Mouse (Mus musculus): Measurements from ENCODE around the gene Gpr132. TPM values are rescaled to one million over a fixed set of nuclear protein-coding genes. Genes with fewer than 3 reads are reported as not detected.

Gene Gpr132
- total RNA-seq (2017), result 61.4 to 99.5 TPM (median 74.8 TPM) in 3 replicates

GRCm38 (mm10) chr12:112868178-112869087, at the start of gene Gpr132:
Gene Gpr132 (minus strand): TSS chr12:112868228.
- ATAC-seq (replicated peaks; ENCODE audit: insufficient number of reproducible peaks, low FRiP score, low TSS enrichment, poor library complexity, severe bottlenecking), result no peak

GRCm38 (mm10) chr12:112917486-112917885, 49.5 kb upstream of the Gpr132 start:
- no peak; the same call in 1 of the 2 replicates for ATAC-seq (replicated peaks; ENCODE audit: insufficient number of reproducible peaks, low FRiP score, low TSS enrichment, poor library complexity, severe bottlenecking)

GRCm38 (mm10) chr12:112916698-112917400, 48.8 kb upstream of the Gpr132 start:
- ATAC-seq (replicated peaks; ENCODE audit: insufficient number of reproducible peaks, low FRiP score, low TSS enrichment, poor library complexity, severe bottlenecking), result no peak

- ATAC-seq (replicated peaks; ENCODE audit: insufficient number of reproducible peaks, low FRiP score, low TSS enrichment, poor library complexity, severe bottlenecking), result no peak
Observed at GRCm38 (mm10) chr12:112915587-112915986, 47.6 kb upstream of the Gpr132 start.

DNA sequence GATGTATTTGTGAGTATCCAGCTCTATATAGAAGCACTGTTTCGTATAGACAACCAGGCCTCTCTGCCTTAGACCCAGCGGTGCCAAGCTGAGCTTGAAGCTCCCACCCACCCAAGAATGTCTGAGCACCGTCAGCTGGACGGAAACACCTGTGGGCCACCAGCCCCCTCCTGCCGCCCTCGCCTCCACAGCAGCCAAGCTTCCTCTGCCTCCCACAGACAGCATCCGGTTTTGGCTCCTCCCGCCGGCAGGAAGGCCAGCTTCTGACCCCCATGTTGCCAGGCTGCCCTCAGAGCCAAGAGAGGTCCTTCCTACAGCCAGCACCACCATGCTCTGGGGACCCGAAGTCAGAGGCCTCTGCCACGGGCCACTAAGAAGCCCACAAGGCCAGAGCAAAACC, 46.5 kb upstream of the Gpr132 start:
- no peak for ATAC-seq (replicated peaks; ENCODE audit: insufficient number of reproducible peaks, low FRiP score, low TSS enrichment, poor library complexity, severe bottlenecking)

DNA sequence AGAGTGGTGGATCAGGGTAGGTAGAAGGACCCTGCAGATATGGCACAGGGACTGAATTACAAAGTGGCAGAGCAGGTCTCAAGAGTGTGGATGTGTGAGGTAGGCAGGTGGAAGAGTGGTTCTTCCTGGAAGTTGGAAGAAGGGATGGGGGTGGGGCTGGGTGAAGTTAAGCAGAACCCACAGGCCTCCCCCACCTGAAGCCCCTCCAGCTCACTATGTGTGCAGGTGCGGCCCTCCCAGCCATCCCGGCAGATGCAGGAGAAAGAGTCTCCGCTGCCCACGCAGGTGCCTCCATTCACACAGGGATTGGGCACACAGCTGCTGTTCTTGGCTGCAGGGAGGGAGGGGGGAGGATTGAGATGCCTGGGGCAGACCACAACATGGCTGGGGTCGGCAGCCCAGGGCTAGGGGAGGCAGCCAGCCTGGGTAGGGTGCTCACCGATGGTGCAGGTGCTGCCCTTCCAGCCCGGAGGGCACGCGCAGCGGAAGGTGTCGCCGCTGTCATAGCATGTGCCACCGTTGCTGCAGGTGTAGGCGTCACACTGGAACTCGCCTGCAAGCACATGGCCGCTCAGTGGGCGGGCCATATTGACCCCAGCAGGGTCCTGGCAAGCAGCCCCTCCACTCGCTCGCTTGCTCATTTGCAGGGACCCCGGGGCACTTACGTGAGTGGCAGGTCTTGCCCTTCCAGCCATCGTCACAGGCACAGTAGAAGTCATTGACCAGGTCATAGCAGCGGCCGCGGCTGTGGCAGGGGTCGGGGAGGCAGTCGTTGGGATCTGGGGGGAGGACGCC, 45.1 kb upstream of the Gpr132 start:
- ATAC-seq (replicated peaks; ENCODE audit: insufficient number of reproducible peaks, low FRiP score, low TSS enrichment, poor library complexity, severe bottlenecking), result no peak

DNA sequence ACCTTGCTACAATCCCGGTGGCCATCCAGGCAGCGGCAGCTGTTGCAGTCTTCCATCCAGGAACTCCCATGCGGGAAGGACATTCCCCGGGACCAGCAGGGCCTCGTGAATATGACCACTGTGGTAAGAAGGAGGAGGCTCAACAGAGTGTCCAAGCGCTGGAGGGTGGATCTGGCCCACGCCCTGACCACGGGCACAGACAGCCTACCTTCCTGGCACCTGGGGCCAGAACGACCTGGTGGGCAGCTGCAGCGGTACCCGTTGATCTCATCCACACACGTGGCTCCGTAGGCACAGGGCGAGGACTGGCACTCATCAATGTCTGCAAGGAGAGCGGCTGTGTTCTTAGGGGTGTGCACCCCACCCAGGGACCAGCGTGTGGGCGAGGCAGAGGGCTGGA, 43.7 kb upstream of the Gpr132 start:
- ATAC-seq (replicated peaks; ENCODE audit: insufficient number of reproducible peaks, low FRiP score, low TSS enrichment, poor library complexity, severe bottlenecking), result no peak

DNA sequence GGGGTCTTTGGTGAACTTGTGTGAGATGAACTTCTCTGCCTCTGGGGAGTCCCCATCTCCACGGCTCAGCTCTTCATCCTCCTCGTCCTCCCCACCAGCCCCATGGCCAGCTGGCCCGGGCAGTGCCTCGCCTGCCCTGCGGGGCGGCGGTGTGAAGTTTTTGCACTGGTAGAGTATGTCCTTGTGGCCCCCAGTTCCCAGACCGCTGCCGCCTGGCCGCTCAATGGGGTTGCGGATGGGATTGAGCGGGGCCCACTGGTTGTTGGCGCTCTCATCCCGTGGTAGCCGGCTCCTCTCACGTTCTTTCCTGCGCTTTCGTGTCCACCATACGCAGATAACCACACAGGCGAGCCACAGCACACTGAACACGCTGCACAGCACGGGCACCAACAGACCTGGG, 41.0 kb upstream of the Gpr132 start:
- ATAC-seq (replicated peaks; ENCODE audit: insufficient number of reproducible peaks, low FRiP score, low TSS enrichment, poor library complexity, severe bottlenecking), result no peak

DNA sequence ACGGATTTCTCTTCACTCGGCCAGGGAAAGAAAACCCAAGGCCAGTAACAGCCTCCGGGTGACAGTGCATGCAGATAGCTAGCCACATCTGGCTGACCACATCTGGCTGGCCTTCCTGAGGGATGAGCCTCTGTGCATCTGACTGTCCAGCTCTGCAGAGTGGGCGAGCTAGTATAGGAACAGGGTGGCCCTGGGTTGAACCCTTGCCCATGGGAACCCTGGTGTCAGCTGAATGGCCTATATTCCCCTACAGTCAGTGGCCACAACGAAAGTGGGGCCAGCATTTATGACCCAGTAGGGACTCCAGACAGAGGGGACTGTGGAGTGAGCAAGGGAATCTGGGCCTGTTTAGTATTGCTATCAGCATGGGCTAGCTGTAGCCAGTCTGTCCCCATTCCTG, 37.0 kb upstream of the Gpr132 start:
- ATAC-seq (replicated peaks; ENCODE audit: insufficient number of reproducible peaks, low FRiP score, low TSS enrichment, poor library complexity, severe bottlenecking), result no peak

DNA sequence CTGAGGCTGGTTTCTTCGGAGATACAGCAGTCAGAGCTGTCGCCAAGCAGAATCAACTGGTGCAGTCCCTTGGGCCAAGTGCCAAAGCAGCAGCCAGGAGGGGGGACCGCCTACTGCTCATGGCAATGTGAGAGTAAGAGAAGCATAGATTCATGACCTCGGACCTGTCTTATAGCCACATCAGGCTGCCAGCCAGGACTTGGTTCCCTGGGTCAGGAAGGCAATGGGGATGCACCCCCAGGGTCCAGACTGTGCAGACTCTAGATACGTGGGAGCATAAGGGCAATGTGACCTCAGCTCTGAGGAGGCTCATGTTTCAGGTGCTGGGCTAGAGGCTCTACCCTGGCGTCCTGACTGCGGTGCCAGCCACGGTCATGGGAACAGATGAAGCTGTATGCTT, 35.9 kb upstream of the Gpr132 start:
- ATAC-seq (replicated peaks; ENCODE audit: insufficient number of reproducible peaks, low FRiP score, low TSS enrichment, poor library complexity, severe bottlenecking), result no peak

GRCm38 (mm10) chr12:112900641-112901040, 32.6 kb upstream of the Gpr132 start:
- ATAC-seq (replicated peaks; ENCODE audit: insufficient number of reproducible peaks, low FRiP score, low TSS enrichment, poor library complexity, severe bottlenecking), result no peak

GRCm38 (mm10) chr12:112898960-112899359, 30.9 kb upstream of the Gpr132 start:
- ATAC-seq (replicated peaks; ENCODE audit: insufficient number of reproducible peaks, low FRiP score, low TSS enrichment, poor library complexity, severe bottlenecking), result no peak

DNA sequence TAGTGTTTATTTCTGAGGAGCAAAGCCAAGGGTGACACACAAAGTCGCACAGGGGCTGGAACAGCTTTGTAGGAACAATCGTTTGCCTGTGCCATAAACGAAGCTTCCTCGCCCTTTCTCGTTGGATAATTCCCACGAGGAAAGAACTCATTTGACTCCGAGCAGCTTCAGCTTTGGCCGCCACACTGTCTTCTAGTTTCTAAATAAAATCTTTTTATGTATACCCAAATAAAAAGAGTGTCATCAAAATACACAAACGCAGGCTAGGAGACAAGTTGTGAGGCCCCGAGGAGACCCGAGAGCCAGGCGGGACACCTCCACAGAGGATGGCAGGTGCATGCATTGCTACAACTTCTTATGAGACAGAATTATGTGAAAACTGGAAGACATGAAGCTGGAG, 30.3 kb upstream of the Gpr132 start:
- no peak for ATAC-seq (replicated peaks; ENCODE audit: insufficient number of reproducible peaks, low FRiP score, low TSS enrichment, poor library complexity, severe bottlenecking)

DNA sequence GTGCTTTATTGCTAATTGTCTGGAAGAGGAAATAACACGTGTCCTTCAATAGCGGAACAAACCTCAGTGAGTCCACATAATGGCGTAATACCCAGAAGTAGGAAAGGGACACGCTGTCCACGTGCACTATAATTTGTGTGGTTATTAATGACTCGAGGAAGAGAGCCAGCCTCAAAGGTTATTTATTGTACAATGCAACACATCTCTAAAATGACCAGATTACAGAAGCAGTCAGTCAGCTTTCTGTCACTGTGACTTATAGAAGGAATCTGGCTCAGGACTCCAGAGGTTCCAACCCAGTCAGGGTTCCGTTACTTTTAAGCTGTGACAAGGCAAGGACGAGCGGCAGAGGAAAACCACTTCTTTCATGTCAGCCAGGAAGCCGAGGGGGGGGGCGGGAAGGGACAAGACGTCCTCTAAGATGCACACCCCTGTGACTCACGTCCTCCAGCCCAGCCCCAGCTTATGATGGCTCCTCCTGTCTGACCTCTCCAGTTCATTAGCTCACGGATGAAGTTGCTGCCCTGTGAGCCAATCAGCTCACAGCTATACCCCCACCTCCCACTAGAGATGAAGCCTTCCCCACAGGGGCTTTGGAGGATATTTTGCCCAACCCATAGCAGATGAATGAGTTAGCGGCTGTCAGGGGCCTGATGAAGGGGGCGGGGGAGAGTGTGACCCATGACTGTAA, 29.6 kb upstream of the Gpr132 start:
- ATAC-seq (replicated peaks; ENCODE audit: insufficient number of reproducible peaks, low FRiP score, low TSS enrichment, poor library complexity, severe bottlenecking), result peak; percentile 82

GRCm38 (mm10) chr12:112894969-112895368, 26.9 kb upstream of the Gpr132 start:
- ATAC-seq (replicated peaks; ENCODE audit: insufficient number of reproducible peaks, low FRiP score, low TSS enrichment, poor library complexity, severe bottlenecking), result peak; percentile 41; the same call in 1 of the 2 replicates

GRCm38 (mm10) chr12:112894303-112894884, 26.4 kb upstream of the Gpr132 start:
- ATAC-seq (replicated peaks; ENCODE audit: insufficient number of reproducible peaks, low FRiP score, low TSS enrichment, poor library complexity, severe bottlenecking), result no peak

DNA sequence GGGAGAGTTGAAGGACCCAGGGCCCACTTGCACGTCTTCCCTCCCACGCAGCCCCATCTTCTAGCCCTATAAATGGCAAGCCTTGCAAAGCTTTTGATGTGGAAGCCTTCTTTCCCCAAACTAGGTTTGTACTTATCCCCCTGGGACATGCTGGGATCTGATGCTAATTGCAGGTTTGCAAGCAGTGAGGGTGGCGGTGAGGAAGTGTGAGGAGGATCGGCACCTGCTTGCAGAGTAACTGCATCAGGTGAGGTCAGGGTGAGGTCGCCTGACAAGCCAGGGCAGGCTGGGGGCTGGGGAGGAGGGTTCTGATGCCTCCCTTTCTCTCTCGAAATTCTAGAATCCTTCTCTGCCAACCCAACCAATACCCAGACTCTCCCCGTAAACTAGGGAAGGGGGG, 17.4 kb upstream of the Gpr132 start:
- ATAC-seq (replicated peaks; ENCODE audit: insufficient number of reproducible peaks, low FRiP score, low TSS enrichment, poor library complexity, severe bottlenecking), result no peak

DNA sequence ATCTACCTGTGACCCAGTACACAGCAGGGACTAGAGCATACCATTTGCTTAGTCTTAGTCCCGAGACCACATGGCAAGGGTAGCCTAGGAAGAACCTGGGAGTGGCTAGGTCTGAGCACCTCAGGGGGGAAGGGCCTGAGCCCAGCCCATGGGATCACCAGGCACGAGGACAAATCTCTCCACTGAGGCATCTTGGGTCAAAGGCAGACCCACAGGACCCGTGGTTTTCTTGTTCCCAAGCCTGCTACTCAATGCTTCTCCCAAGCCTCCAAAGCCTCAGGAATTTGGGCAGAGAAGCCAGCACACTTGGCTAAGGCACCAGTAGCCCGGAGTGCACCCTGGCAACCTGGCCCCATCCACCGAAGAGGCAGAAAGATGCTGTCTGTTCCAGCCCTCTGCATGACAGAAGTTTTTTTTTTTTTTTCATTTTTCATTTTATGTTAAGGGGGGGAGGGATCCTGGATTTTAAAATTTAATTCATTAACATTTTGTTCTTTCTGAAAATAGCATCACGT, 13.3 kb upstream of the Gpr132 start:
- ATAC-seq (replicated peaks; ENCODE audit: insufficient number of reproducible peaks, low FRiP score, low TSS enrichment, poor library complexity, severe bottlenecking), result no peak
